Mouse (Mus musculus) liver, embryonic 15.5 days (tissue): ENCODE measurements around the gene Cox15. TPM values are rescaled to one million over a fixed set of nuclear protein-coding genes. Genes with fewer than 3 reads are reported as not detected.

ENCODE experiments used
- ATAC-seq: fragments of 200-750 bp; cut with Nextera tagmentation; 2 replicates; pipeline ENCODE4 v1.8.0; 2017; ENCODE audit warnings: moderate number of reproducible peaks, mild to moderate bottlenecking, moderate library complexity; ENCODE audit not compliant: insufficient read depth
- H3K27ac ChIP-seq: fragments of 300-500 bp; sonication (generic); replicated peaks from 2 replicates; pipeline ENCODE4 v1.5.1; 2015; ENCODE audit warnings: mild to moderate bottlenecking, inconsistent platforms
- H3K27me3 ChIP-seq: fragments of 300-500 bp; sonication (generic); 2 replicates; pipeline ENCODE4 v1.6.1; 2015; ENCODE audit warnings: mild to moderate bottlenecking, inconsistent platforms
- H3K36me3 ChIP-seq: fragments of 300-500 bp; sonication (generic); replicated peaks from 2 replicates; pipeline ENCODE4 v1.6.1; 2015; ENCODE audit warnings: moderate library complexity, mild to moderate bottlenecking, inconsistent platforms
- H3K4me1 ChIP-seq: fragments of 300-500 bp; sonication (generic); replicated peaks from 2 replicates; pipeline ENCODE4 v1.6.1; 2015; ENCODE audit warnings: inconsistent platforms
- H3K4me2 ChIP-seq: fragments of 300-500 bp; sonication (generic); 2 replicates; pipeline ENCODE4 v1.6.1; 2015; ENCODE audit warnings: moderate library complexity, mild to moderate bottlenecking, inconsistent platforms
- H3K4me3 ChIP-seq: fragments of 300-500 bp; sonication (generic); replicated peaks from 2 replicates; pipeline ENCODE4 v1.5.1; 2015; ENCODE audit warnings: mild to moderate bottlenecking, inconsistent platforms
- H3K9ac ChIP-seq: fragments of 300-500 bp; sonication (generic); 2 replicates; pipeline ENCODE4 v1.6.1; 2015; ENCODE audit warnings: moderate library complexity, mild to moderate bottlenecking, inconsistent platforms
- H3K9me3 ChIP-seq: fragments of 300-500 bp; sonication (generic); replicated peaks from 2 replicates; pipeline ENCODE4 v1.6.1; 2016; ENCODE audit warnings: inconsistent platforms
- WGBS: fragments of 180-500 bp; shearing (Covaris S2); methylation state at CpG from one replicate; pipeline ENCODE4 v1.1.7; 2015; ENCODE audit warnings: mixed read lengths; ENCODE audit not compliant: insufficient replicate concordance; 5-methylcytosine and 5-hydroxymethylcytosine counted together
- polyA plus RNA-seq: library from polyadenylated mRNA; unstranded; fragments of >200 nt; fragmentation: Nextera tagmentation; extraction: Ambion mirVana; gene quantifications from 2 replicates; pipeline ENCODE4 v1.2.1, GENCODE M21; 2015

Cox15 gene
- polyA plus RNA-seq, 1 experiment from 2014 or later: 4.4 TPM

DNA sequence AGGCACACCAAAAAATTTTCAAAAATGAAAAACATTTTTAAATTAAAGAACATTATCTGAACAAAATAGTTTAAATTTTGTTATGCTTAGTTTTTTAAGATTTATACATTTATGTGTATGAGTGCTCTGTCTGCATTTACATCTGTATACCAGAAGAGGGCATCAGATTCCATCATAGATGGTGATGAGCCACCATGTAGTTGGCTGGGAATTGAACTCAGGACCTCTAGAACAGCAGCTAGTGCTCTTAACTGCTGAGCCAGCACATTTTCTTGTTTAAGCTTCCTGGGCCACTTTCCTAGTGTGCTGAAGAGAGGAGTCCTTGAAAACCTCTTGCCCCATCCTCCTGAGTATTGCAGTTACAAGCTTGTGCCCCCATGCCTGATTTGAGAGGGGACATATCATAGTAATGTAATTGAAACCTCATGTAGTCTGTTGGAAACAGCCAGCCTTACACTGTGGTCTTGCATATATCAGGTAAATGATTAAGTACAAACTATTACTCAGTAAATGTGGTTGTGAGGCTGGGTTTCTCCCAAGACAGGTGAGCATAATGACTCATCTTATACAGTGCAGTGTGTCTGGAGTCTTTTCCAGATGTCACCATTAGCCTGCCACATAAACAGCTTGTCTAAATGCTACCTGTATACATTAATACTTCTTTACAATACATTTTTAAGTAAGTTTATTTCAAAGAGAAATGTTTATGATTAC, 8.9 kb upstream of the Cox15 start:
- H3K4me2 ChIP-seq: no peak overlapping the region
- ATAC-seq: no peak
- no peak overlapping the region for H3K9ac ChIP-seq
- H3K27ac ChIP-seq: no peak overlapping the region
- no peaks in the 10 kb centered on the region for H3K9me3 ChIP-seq
- H3K4me3 ChIP-seq: no peak overlapping the region
- 0 out of 2 replicates have a peak, but pooled peaks cover 3% of the 10 kb centered on the region for H3K4me1 ChIP-seq
- no peaks in the 10 kb centered on the region for H3K27me3 ChIP-seq
- peaks cover 3% of the 10 kb centered on the region; the same call in 1 of the 2 replicates for H3K36me3 ChIP-seq

- no peak overlapping the region for H3K9ac ChIP-seq
- H3K4me2 ChIP-seq: no peak overlapping the region
- no peak overlapping the region for H3K4me3 ChIP-seq
- 12% methylated on average over 6 of the region's 6 CpGs for WGBS
- H3K36me3 ChIP-seq: peaks cover 3% of the 10 kb centered on the region; the same call in 1 of the 2 replicates
- no peaks in the 10 kb centered on the region for H3K27me3 ChIP-seq
- no peaks in the 10 kb centered on the region for H3K9me3 ChIP-seq
- no peak for ATAC-seq
- no peaks in the 10 kb centered on the region for H3K4me1 ChIP-seq
- H3K27ac ChIP-seq: no peak overlapping the region
Measured at GRCm38 (mm10) chr19:43760504-43760903, 7.7 kb upstream of the Cox15 start.

- H3K9ac ChIP-seq: no peak overlapping the region
- peaks cover 20% of the 10 kb centered on the region for H3K4me1 ChIP-seq
- H3K4me2 ChIP-seq: no peak overlapping the region
- ATAC-seq: no peak
- H3K27me3 ChIP-seq: no peaks in the 10 kb centered on the region
- no peak overlapping the region for H3K4me3 ChIP-seq
- H3K36me3 ChIP-seq: peaks cover 10% of the 10 kb centered on the region
- no peak overlapping the region for H3K27ac ChIP-seq
- no peaks in the 10 kb centered on the region for H3K9me3 ChIP-seq
- 52% methylated on average over 2 of the region's 2 CpGs for WGBS
Measured at GRCm38 (mm10) chr19:43754872-43755271, 2.1 kb upstream of the Cox15 start.

GRCm38 (mm10) chr19:43754237-43754636, 1.4 kb upstream of the Cox15 start:
- ATAC-seq: no peak
- peaks cover 11% of the 10 kb centered on the region for H3K36me3 ChIP-seq
- no peak overlapping the region for H3K4me3 ChIP-seq
- no peak overlapping the region for H3K4me2 ChIP-seq
- H3K9me3 ChIP-seq: no peaks in the 10 kb centered on the region
- no peak overlapping the region for H3K9ac ChIP-seq
- no peaks in the 10 kb centered on the region for H3K27me3 ChIP-seq
- H3K4me1 ChIP-seq: peaks cover 20% of the 10 kb centered on the region
- 57% methylated on average over 2 of the region's 2 CpGs for WGBS
- no peak overlapping the region for H3K27ac ChIP-seq

GRCm38 (mm10) chr19:43753226-43753835, 531 bp upstream of the Cox15 start:
- peak; percentile 91 for ATAC-seq
- 1% methylated on average over 24 of the region's 24 CpGs for WGBS
- no peaks in the 10 kb centered on the region for H3K27me3 ChIP-seq
- peaks cover 20% of the 10 kb centered on the region for H3K36me3 ChIP-seq
- H3K9ac ChIP-seq: peak overlapping the region; percentile 84
- H3K27ac ChIP-seq: peak overlapping the region; percentile 96
- peaks cover 20% of the 10 kb centered on the region for H3K4me1 ChIP-seq
- H3K9me3 ChIP-seq: no peaks in the 10 kb centered on the region
- H3K4me3 ChIP-seq: peak overlapping the region; percentile 90
- H3K4me2 ChIP-seq: peak overlapping the region; percentile 83

DNA sequence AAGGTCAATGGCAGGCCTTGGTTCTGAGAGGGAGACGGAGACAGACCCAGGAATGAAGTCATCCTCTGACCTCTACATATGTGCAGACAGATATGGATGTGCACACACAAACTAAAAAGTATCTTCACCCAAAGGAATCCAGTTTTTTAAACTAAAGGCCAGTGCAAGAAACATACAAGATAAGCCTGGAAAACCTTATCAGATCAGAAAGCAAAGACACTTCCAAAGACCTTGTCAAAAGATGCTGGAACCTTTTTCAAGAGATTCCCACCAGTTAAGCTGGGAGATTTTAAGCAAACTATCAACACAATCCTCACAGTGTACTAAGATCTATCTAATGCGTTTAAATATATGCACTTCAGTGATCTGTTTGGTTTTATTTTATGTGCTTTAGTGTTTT, 2.8 kb downstream of the Cox15 start:
- Histone ChIP-seq H3K36me3 (peaks cover 52% of the 10 kb centered on the region), H3K9ac (no peak overlapping the region), H3K4me1 (peaks cover 20% of the 10 kb centered on the region), H3K9me3 (no peaks in the 10 kb centered on the region), H3K4me3 (no peak overlapping the region), H3K4me2 (no peak overlapping the region), H3K27me3 (no peaks in the 10 kb centered on the region), H3K27ac (no peak overlapping the region)
- ATAC-seq: no peak
- WGBS: 89% methylated on average over 2 of the region's 2 CpGs

GRCm38 (mm10) chr19:43747877-43748276, 4.9 kb downstream of the Cox15 start:
- WGBS: 69% methylated on average over 4 of the region's 4 CpGs
- no peak for ATAC-seq
- Histone ChIP-seq H3K9me3 (no peaks in the 10 kb centered on the region), H3K27ac (no peak overlapping the region), H3K4me2 (no peak overlapping the region), H3K4me1 (peaks cover 10% of the 10 kb centered on the region), H3K4me3 (no peak overlapping the region), H3K36me3 (peaks cover 68% of the 10 kb centered on the region), H3K9ac (no peak overlapping the region), H3K27me3 (no peaks in the 10 kb centered on the region)

- Histone ChIP-seq H3K9me3 (no peaks in the 10 kb centered on the region), H3K36me3 (peaks cover 85% of the 10 kb centered on the region), H3K4me2 (no peak overlapping the region), H3K4me3 (no peak overlapping the region), H3K4me1 (no peaks in the 10 kb centered on the region), H3K9ac (no peak overlapping the region), H3K27ac (no peak overlapping the region), H3K27me3 (no peaks in the 10 kb centered on the region)
- 39% methylated on average over 3 of the region's 3 CpGs for WGBS
- ATAC-seq: no peak
Measured at GRCm38 (mm10) chr19:43745740-43746139, 7.1 kb downstream of the Cox15 start.

- Histone ChIP-seq H3K36me3 (peaks cover 88% of the 10 kb centered on the region), H3K27ac (no peak overlapping the region), H3K9me3 (no peaks in the 10 kb centered on the region), H3K4me3 (no peak overlapping the region), H3K4me2 (no peak overlapping the region), H3K4me1 (no peaks in the 10 kb centered on the region), H3K9ac (no peak overlapping the region), H3K27me3 (no peaks in the 10 kb centered on the region)
- WGBS: 87% methylated on average over 7 of the region's 7 CpGs
- no peak for ATAC-seq
Measured at GRCm38 (mm10) chr19:43743401-43743800, 9.4 kb downstream of the Cox15 start.

DNA sequence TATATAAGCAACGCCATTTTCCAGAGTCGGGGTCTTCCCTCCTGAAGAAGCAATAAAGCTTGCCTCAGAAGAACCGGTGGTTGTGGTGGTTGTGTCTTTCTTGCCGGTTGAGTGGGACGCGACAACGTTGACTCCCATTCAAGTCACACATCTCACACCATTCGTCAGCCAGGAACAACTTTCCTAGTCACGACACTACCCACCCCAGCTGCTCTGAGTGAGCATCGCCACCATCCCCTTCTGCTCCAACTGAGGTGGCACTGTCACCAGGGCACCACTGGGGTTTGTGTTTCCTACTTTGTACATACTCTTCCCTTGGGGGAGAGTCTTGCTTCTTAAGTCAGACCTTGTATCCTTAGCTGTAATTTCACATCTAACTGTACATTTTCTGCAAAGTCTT, 14.4 kb downstream of the Cox15 start:
- no peak overlapping the region for H3K4me2 ChIP-seq
- H3K27me3 ChIP-seq: no peaks in the 10 kb centered on the region
- no peaks in the 10 kb centered on the region for H3K4me1 ChIP-seq
- H3K9me3 ChIP-seq: no peaks in the 10 kb centered on the region
- no peak overlapping the region for H3K27ac ChIP-seq
- H3K36me3 ChIP-seq: peaks cover 85% of the 10 kb centered on the region
- H3K4me3 ChIP-seq: no peak overlapping the region
- 92% methylated on average over 10 of the region's 10 CpGs for WGBS
- no peak overlapping the region for H3K9ac ChIP-seq
- no peak for ATAC-seq

DNA sequence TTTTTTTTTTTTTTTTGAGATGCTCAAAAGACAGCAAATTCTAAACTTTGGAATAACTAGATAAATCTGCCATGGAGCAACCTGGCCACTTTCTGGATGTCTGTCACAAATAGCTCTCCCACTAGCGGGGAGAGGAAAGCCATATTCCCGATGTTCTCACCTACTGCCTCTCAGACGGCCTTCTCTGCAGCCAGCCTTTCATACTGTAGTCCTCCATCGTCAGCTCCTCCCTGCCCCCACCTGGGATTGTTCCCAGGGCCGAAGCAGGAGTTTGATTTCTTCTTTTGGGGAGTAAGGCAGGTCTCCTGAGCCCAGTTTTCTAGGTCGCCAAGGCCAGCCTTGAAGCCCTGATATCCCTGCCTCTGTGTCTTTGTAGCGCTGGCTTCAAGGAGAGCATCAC, 21.6 kb downstream of the Cox15 start:
- H3K27ac ChIP-seq: no peak overlapping the region
- 67% methylated on average over 7 of the region's 7 CpGs for WGBS

More for the DNA sequence above, 21.6 kb downstream of the Cox15 start:
- no peaks in the 10 kb centered on the region for H3K9me3 ChIP-seq
- H3K4me2 ChIP-seq: no peak overlapping the region
- H3K9ac ChIP-seq: no peak overlapping the region
- H3K36me3 ChIP-seq: peaks cover 33% of the 10 kb centered on the region
- H3K27me3 ChIP-seq: no peaks in the 10 kb centered on the region
- H3K4me3 ChIP-seq: no peak overlapping the region
- ATAC-seq: no peak
- peaks cover 12% of the 10 kb centered on the region; the same call in 1 of the 2 replicates for H3K4me1 ChIP-seq
